Mouse (Mus musculus): ENCODE measurements around the gene Ddb1.

- TF ChIP-seq CTCF (IDR thresholded peaks at IDR 0.05; ENCODE audit: insufficient read depth, low read length) = no peak
- TF ChIP-seq POLR2A (IDR thresholded peaks at IDR 0.05; ENCODE audit: borderline replicate concordance, extremely low read depth, low read depth, low read length) = no peak
These were observed 53.3 kb downstream of the Ddb1 start for GRCm38 (mm10) chr19:10658406-10658805.

Data from lung, adult 2 months (tissue).